Mouse (Mus musculus) stomach, postnatal 0 days (tissue): ENCODE data around the gene Gbp8.

Experiments
- CTCF ChIP-seq: IDR thresholded peaks from 2 replicates; pipeline ENCODE4 v1.5.1; 2016; ENCODE audit warnings: antibody characterized with exemption, low read depth, mild to moderate bottlenecking, moderate library complexity
- EP300 ChIP-seq: optimal IDR thresholded peaks from 2 replicates; pipeline ENCODE3; 2016; ENCODE audit warnings: antibody characterized with exemption

GRCm38 (mm10) chr5:105011570-105011969 lies 127.8 kb downstream of the Gbp8 start:
- TF ChIP-seq EP300 (no peak), CTCF (no peak)
